Mouse (Mus musculus) ovary, postnatal 10 days (tissue): ENCODE results near the gene A930002H24Rik.

Experiments
- DNase-seq: peaks from one replicate; pipeline ENCODE4 v3.0.0; 2022; ENCODE audit warnings: low spot score

Gene A930002H24Rik

DNA sequence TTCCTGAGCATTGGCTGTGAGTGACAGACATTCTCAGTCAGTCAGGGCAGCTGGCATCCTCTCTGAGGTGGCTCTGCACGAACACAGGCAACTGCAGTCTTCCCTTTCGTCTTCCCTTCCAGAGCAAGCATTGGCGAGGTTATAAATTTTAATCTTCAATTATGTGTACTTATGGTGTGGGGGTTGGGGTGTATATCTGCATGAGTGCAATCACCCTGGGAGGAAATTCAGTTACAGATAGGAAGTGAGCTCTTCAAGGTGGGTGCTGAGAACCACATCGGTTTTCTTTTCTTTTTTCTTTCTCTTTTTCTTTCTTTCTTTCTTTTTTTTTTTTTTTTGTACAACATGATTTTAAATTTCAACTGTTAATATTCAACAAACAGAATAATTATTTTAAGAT, 32.0 kb downstream of the A930002H24Rik start:
- DNase-seq, result no peak

GRCm38 (mm10) chr17:63828561-63829332, 34.8 kb downstream of the A930002H24Rik start:
- no peak for DNase-seq

DNA sequence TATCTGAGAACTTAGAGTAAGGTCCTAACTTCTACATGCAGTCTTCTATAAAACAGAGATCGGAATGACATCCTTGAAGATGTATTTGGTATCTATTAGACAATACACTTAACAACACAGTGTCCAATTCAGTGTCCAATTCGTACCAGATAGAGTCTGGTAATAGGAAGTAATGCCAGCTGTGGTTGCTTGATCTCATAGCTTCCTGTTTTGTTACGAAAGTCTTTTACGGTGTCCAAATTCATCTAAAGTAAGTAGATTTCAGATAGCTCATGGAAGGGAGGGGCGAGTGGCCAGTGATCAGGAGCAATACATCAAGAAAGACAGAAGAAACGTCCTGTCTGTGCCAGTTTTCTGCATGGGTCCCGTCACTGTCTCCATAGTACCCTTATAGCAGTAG, 36.8 kb downstream of the A930002H24Rik start:
- no peak for DNase-seq

GRCm38 (mm10) chr17:63826196-63826595, 37.4 kb downstream of the A930002H24Rik start:
- DNase-seq, result no peak

DNA sequence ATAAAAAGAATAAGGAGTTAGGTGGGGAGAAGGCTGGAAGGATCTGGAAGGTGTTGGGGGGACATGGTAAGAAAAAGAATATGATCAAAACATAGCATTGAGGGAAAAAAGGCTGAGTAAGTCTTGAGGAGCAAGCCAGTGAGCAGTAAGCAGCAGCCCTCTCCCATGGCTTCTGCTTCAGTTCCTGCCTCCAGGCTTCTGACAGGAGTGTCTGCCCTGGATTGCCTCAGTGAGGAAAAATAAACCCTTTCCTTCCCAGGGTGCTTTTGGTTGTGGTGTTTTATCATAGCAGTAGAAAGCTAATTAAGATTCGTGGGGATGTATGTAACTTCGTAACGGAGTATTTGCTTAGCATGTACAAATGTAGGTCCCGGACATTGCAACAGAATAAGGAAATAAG, 39.5 kb downstream of the A930002H24Rik start:
- no peak for DNase-seq

GRCm38 (mm10) chr17:63818444-63819027, 45.1 kb downstream of the A930002H24Rik start:
- no peak for DNase-seq

DNA sequence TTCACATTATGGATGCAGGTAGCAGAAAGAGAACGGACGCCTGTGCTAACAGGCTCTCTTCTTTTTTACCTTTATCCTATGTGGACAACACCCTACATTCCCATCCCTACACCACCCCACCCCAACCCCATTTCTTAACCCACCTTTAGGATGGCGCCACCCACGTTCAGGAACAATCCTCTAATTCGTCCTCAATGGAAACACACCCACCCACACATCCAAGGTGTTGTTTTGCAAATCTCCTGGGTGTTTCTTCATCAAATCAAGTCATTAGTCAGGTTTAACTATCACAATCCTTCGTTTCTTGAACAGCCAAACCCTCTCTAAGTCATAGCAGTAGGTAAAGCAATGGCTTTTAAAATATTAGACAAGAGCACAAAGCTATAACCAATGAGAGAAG, 50.0 kb downstream of the A930002H24Rik start:
- DNase-seq, result no peak
